Mouse (Mus musculus) hindbrain, embryonic 12.5 days (tissue): ENCODE measurements around the gene Mrto4. TPM values are rescaled to one million over a fixed set of nuclear protein-coding genes. Genes with fewer than 3 reads are reported as not detected.
"Not testable (repeated sequence)": the region's sequence is repeated elsewhere in the genome, so short reads cannot be mapped to it uniquely, and the experiment has no call there.

Experiments
- ATAC-seq: fragments of 200-750 bp; cut with Nextera tagmentation; 2 replicates; pipeline ENCODE4 v1.8.0; 2017; ENCODE audit warnings: moderate TSS enrichment; ENCODE audit not compliant: low FRiP score
- H3K27ac ChIP-seq: fragments of 300-500 bp; sonication (generic); 2 replicates; pipeline ENCODE4 v1.5.1; 2016; ENCODE audit warnings: mild to moderate bottlenecking
- H3K27me3 ChIP-seq: fragments of 300-500 bp; sonication (generic); 2 replicates; pipeline ENCODE4 v1.6.1; 2016; ENCODE audit warnings: mild to moderate bottlenecking
- H3K36me3 ChIP-seq: fragments of 300-500 bp; sonication (generic); 2 replicates; pipeline ENCODE4 v1.6.1; 2016; ENCODE audit warnings: mild to moderate bottlenecking
- H3K4me1 ChIP-seq: fragments of 300-500 bp; sonication (generic); 2 replicates; pipeline ENCODE4 v1.6.1; 2016
- H3K4me2 ChIP-seq: fragments of 300-500 bp; sonication (generic); replicated peaks from 2 replicates; pipeline ENCODE4 v1.6.1; 2016; ENCODE audit warnings: mild to moderate bottlenecking
- H3K4me3 ChIP-seq: fragments of 300-500 bp; sonication (generic); 2 replicates; pipeline ENCODE4 v1.5.1; 2016; ENCODE audit warnings: mild to moderate bottlenecking
- H3K9ac ChIP-seq: fragments of 300-500 bp; sonication (generic); 2 replicates; pipeline ENCODE4 v1.6.1; 2016; ENCODE audit warnings: mild to moderate bottlenecking, moderate library complexity
- H3K9me3 ChIP-seq: fragments of 300-500 bp; sonication (generic); replicated peaks from 2 replicates; pipeline ENCODE4 v1.6.1; 2016; ENCODE audit warnings: mild to moderate bottlenecking
- WGBS: fragments of 180-500 bp; shearing (Covaris S2); methylation state at CpG from one replicate; pipeline ENCODE4 v1.1.7; 2016; 5-methylcytosine and 5-hydroxymethylcytosine counted together
- polyA plus RNA-seq: library from polyadenylated mRNA; unstranded; fragments of >200 nt; fragmentation: Nextera tagmentation; extraction: Ambion mirVana; gene quantifications from 2 replicates; pipeline ENCODE4 v1.2.1, GENCODE M21; 2016

Gene Mrto4
- 89.2 and 91.4 TPM in 2 replicates for polyA plus RNA-seq

- Histone ChIP-seq H3K27me3 (no peaks in the 10 kb centered on the region), H3K36me3 (peaks cover 56% of the 10 kb centered on the region), H3K4me1 (peaks cover 22% of the 10 kb centered on the region), H3K27ac (peak within 1 kb of the TSS; percentile 97), H3K9me3 (no peaks in the 10 kb centered on the region), H3K4me2 (peak within 1 kb of the TSS; percentile 87), H3K4me3 (peak within 1 kb of the TSS; percentile 83), H3K9ac (peak within 1 kb of the TSS; percentile 81)
- 0% methylated on average over 64 of the region's 64 CpGs for WGBS
- peak; percentile 95 for ATAC-seq
Measured at GRCm38 (mm10) chr4:139351931-139352711, at the start of gene Mrto4, which contains the start of the genes Emc1 and Ubr4. Gene Mrto4 (minus strand): TSS chr4:139352576. Gene Emc1 (plus strand): TSS chr4:139352587. Gene Ubr4 (plus strand): TSS chr4:139352609.

GRCm38 (mm10) chr4:139400487-139400886 is 48.1 kb upstream of the Mrto4 start:
- ATAC-seq: no peak
- H3K9me3 ChIP-seq: no peaks in the 10 kb centered on the region
- no peak overlapping the region for H3K27ac ChIP-seq
- H3K27me3 ChIP-seq: no peaks in the 10 kb centered on the region
- H3K9ac ChIP-seq: no peak overlapping the region
- 84% methylated on average over 5 of the region's 5 CpGs for WGBS
- H3K4me1 ChIP-seq: no peaks in the 10 kb centered on the region
- H3K36me3 ChIP-seq: peaks cover 91% of the 10 kb centered on the region
- H3K4me2 ChIP-seq: no peak overlapping the region
- H3K4me3 ChIP-seq: no peak overlapping the region

- WGBS: 88% methylated on average over 2 of the region's 2 CpGs
- no peak overlapping the region for H3K4me3 ChIP-seq
- no peak for ATAC-seq
- H3K27me3 ChIP-seq: no peaks in the 10 kb centered on the region
- peaks cover 95% of the 10 kb centered on the region for H3K36me3 ChIP-seq
- no peaks in the 10 kb centered on the region for H3K9me3 ChIP-seq
- no peak overlapping the region for H3K27ac ChIP-seq
- H3K4me2 ChIP-seq: no peak overlapping the region
- H3K9ac ChIP-seq: no peak overlapping the region
- no peaks in the 10 kb centered on the region for H3K4me1 ChIP-seq
Measured at GRCm38 (mm10) chr4:139395431-139395830, 43.1 kb upstream of the Mrto4 start.

- H3K9me3 ChIP-seq: no peaks in the 10 kb centered on the region
- 0 out of 2 replicates have a peak, but pooled peaks cover 5% of the 10 kb centered on the region for H3K4me1 ChIP-seq
- no peak for ATAC-seq
- 87% methylated on average over 4 of the region's 4 CpGs for WGBS
- peaks cover 55% of the 10 kb centered on the region for H3K36me3 ChIP-seq
- no peak overlapping the region for H3K4me2 ChIP-seq
- H3K27ac ChIP-seq: no peak overlapping the region
- H3K4me3 ChIP-seq: no peak overlapping the region
- no peak overlapping the region for H3K9ac ChIP-seq
- no peaks in the 10 kb centered on the region for H3K27me3 ChIP-seq
Measured at GRCm38 (mm10) chr4:139389557-139389956, 37.2 kb upstream of the Mrto4 start.

- Histone ChIP-seq H3K9me3 (no peaks in the 10 kb centered on the region), H3K4me2 (no peak overlapping the region), H3K36me3 (peaks cover 30% of the 10 kb centered on the region), H3K27me3 (no peaks in the 10 kb centered on the region), H3K27ac (no peak overlapping the region), H3K4me3 (no peak overlapping the region), H3K4me1 (peaks cover 20% of the 10 kb centered on the region), H3K9ac (no peak overlapping the region)
- 70% methylated on average over 6 of the region's 6 CpGs for WGBS
- no peak for ATAC-seq
Measured at GRCm38 (mm10) chr4:139386869-139387319, 34.5 kb upstream of the Mrto4 start.

- H3K27me3 ChIP-seq, H3K9me3 ChIP-seq, H3K9ac ChIP-seq, H3K4me3 ChIP-seq, H3K27ac ChIP-seq, ATAC-seq, H3K4me2 ChIP-seq: not testable (repeated sequence)
- Histone ChIP-seq H3K4me1 (peaks cover 27% of the 10 kb centered on the region), H3K36me3 (peaks cover 20% of the 10 kb centered on the region)
- 89% methylated on average over 5 of the region's 5 CpGs for WGBS
Measured at GRCm38 (mm10) chr4:139385841-139386240, 33.5 kb upstream of the Mrto4 start.

GRCm38 (mm10) chr4:139382231-139382630 is 29.9 kb upstream of the Mrto4 start:
- Histone ChIP-seq H3K4me3 (0 out of 2 replicates have a peak overlapping the region, but pooled peaks have one; percentile 2), H3K9ac (no peak overlapping the region), H3K4me2 (peak overlapping the region; percentile 91), H3K4me1 (peaks cover 32% of the 10 kb centered on the region), H3K27ac (no peak overlapping the region), H3K9me3 (no peaks in the 10 kb centered on the region), H3K27me3 (no peaks in the 10 kb centered on the region), H3K36me3 (peaks cover 6% of the 10 kb centered on the region; the same call in 1 of the 2 replicates)
- ATAC-seq: no peak
- WGBS: 81% methylated on average over 7 of the region's 7 CpGs

GRCm38 (mm10) chr4:139381452-139381845 is 29.1 kb upstream of the Mrto4 start:
- peaks cover 27% of the 10 kb centered on the region for H3K4me1 ChIP-seq
- no peaks in the 10 kb centered on the region for H3K9me3 ChIP-seq
- H3K36me3 ChIP-seq: peaks cover 12% of the 10 kb centered on the region; the same call in 1 of the 2 replicates
- WGBS: 56% methylated on average over 4 of the region's 4 CpGs
- peak overlapping the region; percentile 76 for H3K9ac ChIP-seq
- no peak for ATAC-seq
- no peak overlapping the region for H3K27ac ChIP-seq
- peak overlapping the region; percentile 91 for H3K4me2 ChIP-seq
- H3K27me3 ChIP-seq: no peaks in the 10 kb centered on the region
- peak overlapping the region; percentile 77 for H3K4me3 ChIP-seq

- Histone ChIP-seq H3K9ac (peak overlapping the region; percentile 76), H3K9me3 (no peaks in the 10 kb centered on the region), H3K27me3 (no peaks in the 10 kb centered on the region), H3K36me3 (peaks cover 17% of the 10 kb centered on the region), H3K4me2 (peak overlapping the region; percentile 91), H3K27ac (peak overlapping the region; percentile 71), H3K4me3 (peak overlapping the region; percentile 77), H3K4me1 (peaks cover 27% of the 10 kb centered on the region)
- 6% methylated on average over 31 of the region's 44 CpGs for WGBS
- ATAC-seq: peak; percentile 84
Measured at GRCm38 (mm10) chr4:139380775-139381451, 28.5 kb upstream of the Mrto4 start.

GRCm38 (mm10) chr4:139380207-139380748 is 27.9 kb upstream of the Mrto4 start:
- Histone ChIP-seq H3K9ac (peak overlapping the region; percentile 76), H3K36me3 (peaks cover 23% of the 10 kb centered on the region), H3K27ac (peak overlapping the region; percentile 71), H3K4me1 (peaks cover 27% of the 10 kb centered on the region), H3K4me3 (peak overlapping the region; percentile 77), H3K27me3 (no peaks in the 10 kb centered on the region), H3K4me2 (peak overlapping the region; percentile 91), H3K9me3 (no peaks in the 10 kb centered on the region)
- WGBS: under 1% methylated on average over 54 of the region's 54 CpGs
- peak; percentile 94 for ATAC-seq

- Histone ChIP-seq H3K4me3 (peak overlapping the region; percentile 77), H3K9me3 (no peaks in the 10 kb centered on the region), H3K4me1 (peaks cover 27% of the 10 kb centered on the region), H3K4me2 (peak overlapping the region; percentile 91), H3K9ac (peak overlapping the region; percentile 69), H3K27me3 (no peaks in the 10 kb centered on the region), H3K27ac (no peak overlapping the region), H3K36me3 (peaks cover 29% of the 10 kb centered on the region)
- 17% methylated on average over 8 of the region's 8 CpGs for WGBS
- ATAC-seq: no peak
Measured at GRCm38 (mm10) chr4:139379719-139380118, 27.3 kb upstream of the Mrto4 start.

GRCm38 (mm10) chr4:139373531-139373930 is 21.2 kb upstream of the Mrto4 start:
- WGBS: 92% methylated on average over 10 of the region's 10 CpGs
- Histone ChIP-seq H3K9me3 (no peaks in the 10 kb centered on the region), H3K4me3 (no peak overlapping the region), H3K9ac (no peak overlapping the region), H3K4me2 (no peak overlapping the region), H3K27ac (no peak overlapping the region), H3K36me3 (peaks cover 89% of the 10 kb centered on the region), H3K4me1 (no peaks in the 10 kb centered on the region), H3K27me3 (no peaks in the 10 kb centered on the region)
- no peak for ATAC-seq
